Mouse (Mus musculus) midbrain, embryonic 11.5 days (tissue): ENCODE measurements around the gene Ptprm. TPM values are rescaled to one million over a fixed set of nuclear protein-coding genes. Genes with fewer than 3 reads are reported as not detected.
"Not testable (repeated sequence)": the region's sequence is repeated elsewhere in the genome, so short reads cannot be mapped to it uniquely, and the experiment has no call there.

Source experiments
- ATAC-seq: fragments of 200-750 bp; cut with Nextera tagmentation; 2 replicates; pipeline ENCODE4 v1.8.0; 2017; ENCODE audit warnings: moderate TSS enrichment, moderate library complexity; ENCODE audit not compliant: low FRiP score
- DNase-seq: peaks from one replicate; pipeline ENCODE4 v3.0.0; 2015; ENCODE audit warnings: low spot score; ENCODE audit errors: missing footprints
- H3K27ac ChIP-seq: fragments of 300-500 bp; sonication (generic); 2 replicates; pipeline ENCODE4 v1.5.1; 2014; ENCODE audit warnings: low read depth, low read length
- H3K27me3 ChIP-seq: fragments of 300-500 bp; sonication (generic); 2 replicates; pipeline ENCODE4 v1.6.1; 2014; ENCODE audit warnings: mild to moderate bottlenecking, low read length, moderate library complexity, mixed read lengths; ENCODE audit not compliant: control insufficient read depth, insufficient read depth
- H3K36me3 ChIP-seq: fragments of 300-500 bp; sonication (generic); 2 replicates; pipeline ENCODE4 v1.6.1; 2014; ENCODE audit warnings: mild to moderate bottlenecking, low read length, moderate library complexity, mixed read lengths; ENCODE audit not compliant: control insufficient read depth, insufficient read depth
- H3K4me1 ChIP-seq: fragments of 300-500 bp; sonication (generic); 2 replicates; pipeline ENCODE4 v1.6.1; 2014; ENCODE audit warnings: low read length; ENCODE audit not compliant: control insufficient read depth, insufficient read depth
- H3K4me2 ChIP-seq: fragments of 300-500 bp; sonication (generic); 2 replicates; pipeline ENCODE4 v1.6.1; 2014; ENCODE audit warnings: mild to moderate bottlenecking, moderate library complexity
- H3K4me3 ChIP-seq: fragments of 300-500 bp; sonication (generic); 2 replicates; pipeline ENCODE4 v1.5.1; 2014; ENCODE audit warnings: low read depth, low read length
- H3K9ac ChIP-seq: fragments of 300-500 bp; sonication (generic); 2 replicates; pipeline ENCODE4 v1.6.1; 2014; ENCODE audit warnings: low read length
- H3K9me3 ChIP-seq: fragments of 300-500 bp; sonication (generic); 2 replicates; pipeline ENCODE4 v1.6.1; 2016; ENCODE audit warnings: low read length; ENCODE audit not compliant: control insufficient read depth
- WGBS: fragments of 180-500 bp; shearing (Covaris S2); extraction: QIAGEN DNeasy Blood & Tissue Kit; methylation state at CpG from one replicate; pipeline ENCODE4 v1.1.7; 2014; 5-methylcytosine and 5-hydroxymethylcytosine counted together
- polyA plus RNA-seq: library from polyadenylated mRNA; unstranded; fragments of >200 nt; fragmentation: Nextera tagmentation; extraction: Ambion mirVana; gene quantifications from 2 replicates; pipeline ENCODE4 v1.2.1, GENCODE M21; 2014

Ptprm gene
- polyA plus RNA-seq, 1 experiment from 2014 or later: 8.9 TPM

GRCm38 (mm10) chr17:66861557-66861956 is 492.7 kb downstream of the Ptprm start:
- no peak overlapping the region for H3K4me3 ChIP-seq
- no peaks in the 10 kb centered on the region for H3K9me3 ChIP-seq
- no peaks in the 10 kb centered on the region for H3K36me3 ChIP-seq
- no peaks in the 10 kb centered on the region; the same call in 1 of the 2 replicates for H3K4me1 ChIP-seq
- H3K27ac ChIP-seq: no peak overlapping the region
- DNase-seq: no peak
- 51% methylated on average over 2 of the region's 2 CpGs for WGBS
- ATAC-seq: no peak
- H3K27me3 ChIP-seq: no peaks in the 10 kb centered on the region
- no peak overlapping the region for H3K4me2 ChIP-seq
- no peak overlapping the region for H3K9ac ChIP-seq

GRCm38 (mm10) chr17:66858757-66859156 is 495.5 kb downstream of the Ptprm start:
- H3K27ac ChIP-seq: no peak overlapping the region
- no peaks in the 10 kb centered on the region for H3K27me3 ChIP-seq
- no peak overlapping the region for H3K9ac ChIP-seq
- no peaks in the 10 kb centered on the region for H3K36me3 ChIP-seq
- DNase-seq (no peak), ATAC-seq (no peak)
- no peak overlapping the region for H3K4me2 ChIP-seq
- no peaks in the 10 kb centered on the region for H3K9me3 ChIP-seq
- no peaks in the 10 kb centered on the region; the same call in 1 of the 2 replicates for H3K4me1 ChIP-seq
- no peak overlapping the region for H3K4me3 ChIP-seq

DNA sequence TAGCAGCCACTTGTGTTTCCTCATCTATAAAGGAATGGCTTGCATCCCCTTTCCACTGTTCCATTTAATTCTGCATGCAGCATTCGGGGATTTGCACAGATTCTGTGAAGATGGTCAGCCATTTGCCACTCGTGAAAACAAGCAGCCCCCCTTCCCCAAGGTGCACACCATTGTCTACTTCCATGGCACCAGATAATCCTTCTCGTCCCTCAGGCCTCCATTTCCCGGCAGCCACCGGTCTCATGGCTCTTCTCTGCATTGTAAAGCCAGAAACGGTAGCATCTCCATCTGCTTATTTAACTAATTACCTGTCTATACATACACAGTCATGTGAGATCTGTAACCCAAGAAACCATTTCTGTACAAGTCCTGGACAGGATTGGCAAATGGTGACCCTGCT is 501.8 kb downstream of the Ptprm start:
- no peaks in the 10 kb centered on the region for H3K4me1 ChIP-seq
- H3K4me2 ChIP-seq: no peak overlapping the region
- 77% methylated on average over 6 of the region's 6 CpGs for WGBS
- H3K27ac ChIP-seq: no peak overlapping the region
- no peaks in the 10 kb centered on the region for H3K27me3 ChIP-seq
- no peak overlapping the region for H3K4me3 ChIP-seq
- no peaks in the 10 kb centered on the region for H3K36me3 ChIP-seq
- no peak overlapping the region for H3K9ac ChIP-seq
- DNase-seq: peak; percentile 67
- H3K9me3 ChIP-seq: no peaks in the 10 kb centered on the region
- ATAC-seq: no peak

GRCm38 (mm10) chr17:66847011-66847410 is 507.2 kb downstream of the Ptprm start:
- not testable (repeated sequence) for H3K36me3 ChIP-seq, H3K27me3 ChIP-seq, H3K4me1 ChIP-seq, H3K9me3 ChIP-seq, H3K27ac ChIP-seq, H3K4me2 ChIP-seq, ATAC-seq, H3K9ac ChIP-seq, DNase-seq, H3K4me3 ChIP-seq
- WGBS: 90% methylated on average over 4 of the region's 4 CpGs

DNA sequence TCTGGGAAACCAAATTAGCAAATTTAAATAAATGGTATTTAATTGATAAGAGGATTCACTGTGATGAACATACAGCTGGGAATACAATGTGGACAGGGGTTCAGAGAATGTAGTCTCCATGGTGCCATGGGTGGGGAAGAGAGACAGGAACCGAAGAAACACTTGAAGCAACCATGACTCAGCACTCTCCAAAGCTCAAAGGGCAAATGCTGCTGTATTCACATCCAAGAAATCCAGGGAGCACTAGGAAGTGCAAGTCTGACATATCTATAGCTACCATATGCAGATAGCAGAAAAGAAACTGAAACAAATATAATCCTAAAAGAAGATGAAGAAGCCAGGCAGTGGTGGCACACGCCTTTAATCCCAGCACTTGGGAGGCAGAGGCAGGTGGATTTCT is 531.9 kb downstream of the Ptprm start:
- no peak overlapping the region for H3K9ac ChIP-seq
- no peaks in the 10 kb centered on the region for H3K4me1 ChIP-seq
- H3K4me3 ChIP-seq: no peak overlapping the region
- ATAC-seq: no peak
- no peaks in the 10 kb centered on the region for H3K9me3 ChIP-seq
- H3K27ac ChIP-seq: no peak overlapping the region
- no peak overlapping the region for H3K4me2 ChIP-seq
- WGBS: 92% methylated on average over 2 of the region's 2 CpGs
- no peaks in the 10 kb centered on the region for H3K36me3 ChIP-seq
- no peak for DNase-seq
- no peaks in the 10 kb centered on the region for H3K27me3 ChIP-seq

GRCm38 (mm10) chr17:66817380-66817779 is 536.9 kb downstream of the Ptprm start:
- no peak overlapping the region for H3K9ac ChIP-seq
- 83% methylated on average over 4 of the region's 4 CpGs for WGBS
- H3K27me3 ChIP-seq: peaks cover 2% of the 10 kb centered on the region; the same call in 1 of the 2 replicates
- H3K9me3 ChIP-seq: no peaks in the 10 kb centered on the region
- H3K36me3 ChIP-seq: no peaks in the 10 kb centered on the region
- DNase-seq (no peak), ATAC-seq (no peak)
- H3K4me3 ChIP-seq: no peak overlapping the region
- H3K27ac ChIP-seq: no peak overlapping the region
- H3K4me2 ChIP-seq: no peak overlapping the region
- peaks cover 8% of the 10 kb centered on the region; the same call in 1 of the 2 replicates for H3K4me1 ChIP-seq

- DNase-seq (no peak), ATAC-seq (peak; percentile 69)
- Histone ChIP-seq H3K4me2 (no peak overlapping the region), H3K9me3 (no peaks in the 10 kb centered on the region), H3K4me3 (no peak overlapping the region), H3K36me3 (no peaks in the 10 kb centered on the region), H3K9ac (no peak overlapping the region), H3K27ac (no peak overlapping the region), H3K27me3 (peaks cover 2% of the 10 kb centered on the region; the same call in 1 of the 2 replicates), H3K4me1 (peaks cover 8% of the 10 kb centered on the region; the same call in 1 of the 2 replicates)
- WGBS: 4% methylated on average over 2 of the region's 2 CpGs
Measured at GRCm38 (mm10) chr17:66815921-66816320, 538.3 kb downstream of the Ptprm start.

DNA sequence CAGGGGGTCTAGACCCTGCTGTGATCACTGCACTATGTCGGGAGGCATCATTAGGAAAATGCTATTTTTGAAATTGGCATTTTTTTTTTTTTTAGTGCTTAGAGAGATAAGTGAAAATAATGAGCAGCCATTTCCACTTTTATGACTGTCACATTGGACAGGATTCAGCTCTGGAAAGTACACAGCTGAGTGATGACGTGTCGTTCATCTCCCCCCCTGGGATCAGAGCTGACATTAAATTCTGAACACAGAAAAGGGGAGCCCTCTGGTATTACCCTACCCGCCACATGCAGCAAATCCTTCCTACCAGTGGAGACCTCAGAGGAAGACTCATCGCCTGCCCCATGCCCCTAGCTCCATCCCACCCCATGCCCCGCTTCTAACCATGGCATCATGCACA is 540.5 kb downstream of the Ptprm start:
- Histone ChIP-seq H3K9me3 (no peaks in the 10 kb centered on the region), H3K9ac (no peak overlapping the region), H3K4me2 (no peak overlapping the region), H3K27me3 (peaks cover 2% of the 10 kb centered on the region; the same call in 1 of the 2 replicates), H3K36me3 (no peaks in the 10 kb centered on the region), H3K27ac (no peak overlapping the region), H3K4me1 (peaks cover 8% of the 10 kb centered on the region; the same call in 1 of the 2 replicates), H3K4me3 (no peak overlapping the region)
- DNase-seq (no peak), ATAC-seq (no peak)
- WGBS: 89% methylated on average over 6 of the region's 6 CpGs

- Histone ChIP-seq H3K4me3 (no peak overlapping the region), H3K27ac (no peak overlapping the region), H3K36me3 (no peaks in the 10 kb centered on the region), H3K4me2 (no peak overlapping the region), H3K27me3 (peaks cover 2% of the 10 kb centered on the region; the same call in 1 of the 2 replicates), H3K4me1 (peaks cover 8% of the 10 kb centered on the region; the same call in 1 of the 2 replicates), H3K9ac (no peak overlapping the region), H3K9me3 (no peaks in the 10 kb centered on the region)
- WGBS: 92% methylated on average over 10 of the region's 10 CpGs
- ATAC-seq (no peak), DNase-seq (no peak)
Measured at GRCm38 (mm10) chr17:66813346-66813745, 540.9 kb downstream of the Ptprm start.
